Mouse (Mus musculus): ENCODE results near the gene Fev. TPM values are rescaled to one million over a fixed set of nuclear protein-coding genes. Genes with fewer than 3 reads are reported as not detected.

The Fev gene
- polyA plus RNA-seq (2012; rRNA removed), result 0.24 and 0.26 TPM in 2 replicates

DNA sequence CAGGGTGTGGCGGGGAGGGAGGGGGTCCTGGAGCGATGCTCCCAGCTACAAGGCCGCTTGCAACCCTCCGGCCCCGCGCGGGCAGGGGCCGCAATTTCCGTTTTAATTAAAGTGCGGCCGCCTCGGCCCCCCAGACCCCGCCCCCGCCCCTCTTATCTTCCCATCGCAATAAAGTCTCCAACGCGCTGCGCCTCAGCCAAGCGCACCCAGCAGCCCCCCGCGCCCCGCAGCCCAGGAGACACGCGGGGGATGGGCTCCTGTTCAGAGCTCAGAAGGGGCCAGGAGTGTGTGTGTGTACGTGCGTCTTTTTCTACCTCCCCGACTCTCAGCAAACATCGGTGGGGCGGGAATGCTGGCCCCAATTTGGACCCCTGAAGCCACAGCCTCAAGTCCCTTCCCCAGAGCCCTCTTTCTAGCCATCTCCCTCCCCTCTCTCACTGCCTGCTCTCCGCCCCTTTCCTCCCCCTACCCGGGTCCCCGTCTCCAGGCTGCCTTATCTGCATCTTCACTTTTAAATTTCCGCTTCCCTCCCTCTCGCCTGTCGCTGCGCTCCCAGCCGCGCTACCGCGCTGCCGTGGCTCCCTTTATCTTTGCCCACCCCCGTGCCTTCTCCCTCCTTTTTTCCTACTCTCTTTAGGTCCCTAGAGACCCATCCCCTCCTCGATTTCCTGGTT lies at the start of gene Fev:
Gene Fev, minus strand, starts transcription at position 51 of the 674 bp plus-strand sequence.
- Histone ChIP-seq H3K4me3 (ENCODE audit: control insufficient read depth, insufficient read depth, low read length) (no peak within 1 kb of the TSS), H3K36me3 (ENCODE audit: control insufficient read depth, insufficient read depth, low read length) (no peaks in the 10 kb centered on the region), H3K27ac (ENCODE audit: control insufficient read depth, insufficient read depth, low read length) (no peak within 1 kb of the TSS), H3K27me3 (ENCODE audit: control insufficient read depth, insufficient read depth, low read length) (peaks cover 21% of the 10 kb centered on the region), H3K4me1 (replicated peaks; ENCODE audit: control insufficient read depth, insufficient read depth, low read length) (no peaks in the 10 kb centered on the region)
- TF ChIP-seq POLR2A (IDR thresholded peaks at IDR 0.05; ENCODE audit: control insufficient read depth, extremely low read depth, insufficient read depth, low read length, poor library complexity) (no peak), CTCF (IDR thresholded peaks at IDR 0.05; ENCODE audit: borderline replicate concordance, control insufficient read depth, extremely low read depth, insufficient read depth, low read length, poor library complexity) (no peak)
- 2% methylated on average over 42 of the region's 43 CpGs for WGBS
- no peak for DNase-seq

DNA sequence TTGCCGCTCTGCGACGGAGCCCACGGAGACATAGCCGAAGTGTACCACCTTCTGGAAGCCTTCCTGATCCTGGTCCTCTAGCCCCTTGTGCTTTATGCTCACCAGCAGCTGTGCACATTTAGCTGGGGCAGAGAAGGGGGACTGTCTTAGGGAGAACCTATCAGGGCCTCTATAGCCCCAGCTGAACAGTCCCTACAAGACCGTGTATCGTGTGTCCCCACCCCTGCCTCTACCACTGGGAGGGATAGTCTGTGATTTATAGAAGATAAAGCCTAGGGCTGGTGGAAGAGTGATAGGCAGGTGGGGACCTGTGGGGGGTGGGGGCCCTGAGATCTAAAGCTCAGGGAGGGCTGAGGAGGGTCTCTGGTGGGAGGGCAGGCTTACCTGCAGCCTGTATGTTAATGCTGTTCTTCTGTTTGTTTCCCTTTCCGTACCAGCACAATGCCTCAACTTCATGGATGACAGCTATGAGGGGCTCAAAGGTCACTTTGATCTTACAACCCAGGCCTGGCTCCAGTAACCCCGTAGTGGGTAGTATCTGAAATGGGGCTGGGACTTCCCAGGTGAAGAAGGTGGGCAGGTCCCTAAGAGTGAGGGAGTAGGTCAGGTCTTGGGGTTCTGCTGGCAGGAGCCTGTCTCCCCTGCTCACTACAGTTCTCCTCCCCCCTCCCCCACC lies 42.5 kb upstream of the Fev start:
- 90% methylated on average over 9 of the region's 9 CpGs for WGBS
- H3K4me3 ChIP-seq (ENCODE audit: control insufficient read depth, insufficient read depth, low read length), result no peak overlapping the region
- H3K27me3 ChIP-seq (ENCODE audit: control insufficient read depth, insufficient read depth, low read length), result no peaks in the 10 kb centered on the region
- no peaks in the 10 kb centered on the region for H3K36me3 ChIP-seq (ENCODE audit: control insufficient read depth, insufficient read depth, low read length)
- H3K27ac ChIP-seq (ENCODE audit: control insufficient read depth, insufficient read depth, low read length), result no peak overlapping the region
- TF ChIP-seq CTCF (IDR thresholded peaks at IDR 0.05; ENCODE audit: borderline replicate concordance, control insufficient read depth, extremely low read depth, insufficient read depth, low read length, poor library complexity) (no peak), POLR2A (IDR thresholded peaks at IDR 0.05; ENCODE audit: control insufficient read depth, extremely low read depth, insufficient read depth, low read length, poor library complexity) (no peak)
- no peak for DNase-seq
- no peaks in the 10 kb centered on the region for H3K4me1 ChIP-seq (replicated peaks; ENCODE audit: control insufficient read depth, insufficient read depth, low read length)

DNA sequence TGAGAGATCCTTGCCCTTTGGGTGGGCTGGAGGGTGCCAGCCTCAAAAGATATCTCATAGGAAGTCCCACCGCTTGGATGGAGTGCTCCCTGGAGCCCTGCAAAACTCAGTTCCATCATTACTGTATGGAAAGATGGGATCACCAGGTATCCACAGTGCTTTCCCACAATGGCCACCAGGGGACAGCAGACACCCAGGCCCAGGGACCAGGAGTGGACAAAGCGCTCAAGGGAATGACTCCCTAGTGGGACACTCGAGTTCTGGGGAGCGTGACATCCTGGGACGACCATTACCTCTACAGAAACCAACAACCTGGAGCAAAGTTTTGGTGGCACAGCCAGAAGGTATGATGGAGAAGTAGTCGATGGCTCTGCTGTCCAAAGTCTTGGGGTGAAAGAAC lies 41.5 kb upstream of the Fev start:
- no peaks in the 10 kb centered on the region for H3K36me3 ChIP-seq (ENCODE audit: control insufficient read depth, insufficient read depth, low read length)
- no peaks in the 10 kb centered on the region for H3K4me1 ChIP-seq (replicated peaks; ENCODE audit: control insufficient read depth, insufficient read depth, low read length)
- TF ChIP-seq CTCF (IDR thresholded peaks at IDR 0.05; ENCODE audit: borderline replicate concordance, control insufficient read depth, extremely low read depth, insufficient read depth, low read length, poor library complexity), result peak; percentile 35; the same call in 1 of the 2 replicates
- TF ChIP-seq POLR2A (IDR thresholded peaks at IDR 0.05; ENCODE audit: control insufficient read depth, extremely low read depth, insufficient read depth, low read length, poor library complexity), result no peak
- no peaks in the 10 kb centered on the region for H3K27me3 ChIP-seq (ENCODE audit: control insufficient read depth, insufficient read depth, low read length)
- DNase-seq, result no peak
- no peak overlapping the region for H3K4me3 ChIP-seq (ENCODE audit: control insufficient read depth, insufficient read depth, low read length)
- no peak overlapping the region for H3K27ac ChIP-seq (ENCODE audit: control insufficient read depth, insufficient read depth, low read length)
- 53% methylated on average over 6 of the region's 6 CpGs for WGBS

- no peaks in the 10 kb centered on the region for H3K36me3 ChIP-seq (ENCODE audit: control insufficient read depth, insufficient read depth, low read length)
- H3K27me3 ChIP-seq (ENCODE audit: control insufficient read depth, insufficient read depth, low read length), result no peaks in the 10 kb centered on the region
- H3K4me1 ChIP-seq (replicated peaks; ENCODE audit: control insufficient read depth, insufficient read depth, low read length), result no peaks in the 10 kb centered on the region
- 76% methylated on average over 4 of the region's 4 CpGs for WGBS
- no peak for TF ChIP-seq CTCF (IDR thresholded peaks at IDR 0.05; ENCODE audit: borderline replicate concordance, control insufficient read depth, extremely low read depth, insufficient read depth, low read length, poor library complexity)
- no peak for TF ChIP-seq POLR2A (IDR thresholded peaks at IDR 0.05; ENCODE audit: control insufficient read depth, extremely low read depth, insufficient read depth, low read length, poor library complexity)
- no peak overlapping the region for H3K27ac ChIP-seq (ENCODE audit: control insufficient read depth, insufficient read depth, low read length)
- H3K4me3 ChIP-seq (ENCODE audit: control insufficient read depth, insufficient read depth, low read length), result no peak overlapping the region
- no peak for DNase-seq
Measured at GRCm38 (mm10) chr1:74924464-74924863, 39.2 kb upstream of the Fev start.

GRCm38 (mm10) chr1:74915706-74916105 lies 30.5 kb upstream of the Fev start:
- H3K36me3 ChIP-seq (ENCODE audit: control insufficient read depth, insufficient read depth, low read length), result no peaks in the 10 kb centered on the region
- H3K4me1 ChIP-seq (replicated peaks; ENCODE audit: control insufficient read depth, insufficient read depth, low read length), result no peaks in the 10 kb centered on the region
- DNase-seq, result no peak
- TF ChIP-seq CTCF (IDR thresholded peaks at IDR 0.05; ENCODE audit: borderline replicate concordance, control insufficient read depth, extremely low read depth, insufficient read depth, low read length, poor library complexity), result no peak
- TF ChIP-seq POLR2A (IDR thresholded peaks at IDR 0.05; ENCODE audit: control insufficient read depth, extremely low read depth, insufficient read depth, low read length, poor library complexity), result no peak
- H3K4me3 ChIP-seq (ENCODE audit: control insufficient read depth, insufficient read depth, low read length), result no peak overlapping the region
- WGBS, result 24% methylated on average over 13 of the region's 13 CpGs
- H3K27me3 ChIP-seq (ENCODE audit: control insufficient read depth, insufficient read depth, low read length), result no peaks in the 10 kb centered on the region
- H3K27ac ChIP-seq (ENCODE audit: control insufficient read depth, insufficient read depth, low read length), result no peak overlapping the region

DNA sequence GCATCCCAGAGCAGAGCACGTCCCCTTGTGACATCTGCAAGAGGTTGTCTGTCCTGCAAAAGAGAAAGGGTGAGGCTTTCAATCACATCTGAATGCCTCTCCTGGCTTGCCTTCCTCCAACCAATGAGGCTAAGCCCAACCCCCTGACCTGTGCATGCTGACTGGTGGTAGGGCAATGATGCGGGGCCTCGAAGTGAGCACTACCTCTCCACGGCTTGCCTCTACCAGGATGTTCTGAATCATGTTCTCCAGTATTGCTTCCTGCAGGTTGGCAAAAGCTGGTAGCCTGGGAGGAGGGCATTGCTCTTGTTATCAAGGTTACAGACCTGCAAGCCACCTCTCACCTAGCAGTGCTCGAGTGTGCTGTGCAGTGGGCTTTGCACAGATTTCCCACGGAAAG lies 17.0 kb upstream of the Fev start:
- H3K36me3 ChIP-seq (ENCODE audit: control insufficient read depth, insufficient read depth, low read length), result no peaks in the 10 kb centered on the region
- H3K4me1 ChIP-seq (replicated peaks; ENCODE audit: control insufficient read depth, insufficient read depth, low read length), result 0 out of 2 replicates have a peak, but pooled peaks cover 5% of the 10 kb centered on the region
- H3K27ac ChIP-seq (ENCODE audit: control insufficient read depth, insufficient read depth, low read length), result no peak overlapping the region
- WGBS, result 19% methylated on average over 6 of the region's 6 CpGs
- no peak overlapping the region for H3K4me3 ChIP-seq (ENCODE audit: control insufficient read depth, insufficient read depth, low read length)
- TF ChIP-seq POLR2A (IDR thresholded peaks at IDR 0.05; ENCODE audit: control insufficient read depth, extremely low read depth, insufficient read depth, low read length, poor library complexity) (no peak), CTCF (IDR thresholded peaks at IDR 0.05; ENCODE audit: borderline replicate concordance, control insufficient read depth, extremely low read depth, insufficient read depth, low read length, poor library complexity) (no peak)
- peaks cover 14% of the 10 kb centered on the region; the same call in 1 of the 2 replicates for H3K27me3 ChIP-seq (ENCODE audit: control insufficient read depth, insufficient read depth, low read length)
- no peak for DNase-seq
